Mouse (Mus musculus) lung, postnatal 0 days (tissue): ENCODE results near the gene Itpa.

Source experiments
- CTCF ChIP-seq: IDR thresholded peaks from 2 replicates; pipeline ENCODE4 v1.5.1; 2016; ENCODE audit warnings: antibody characterized with exemption, mild to moderate bottlenecking
- EP300 ChIP-seq: IDR thresholded peaks from 2 replicates; pipeline ENCODE4 v1.6.1; 2016; ENCODE audit warnings: antibody characterized with exemption, mild to moderate bottlenecking, control low read depth

DNA sequence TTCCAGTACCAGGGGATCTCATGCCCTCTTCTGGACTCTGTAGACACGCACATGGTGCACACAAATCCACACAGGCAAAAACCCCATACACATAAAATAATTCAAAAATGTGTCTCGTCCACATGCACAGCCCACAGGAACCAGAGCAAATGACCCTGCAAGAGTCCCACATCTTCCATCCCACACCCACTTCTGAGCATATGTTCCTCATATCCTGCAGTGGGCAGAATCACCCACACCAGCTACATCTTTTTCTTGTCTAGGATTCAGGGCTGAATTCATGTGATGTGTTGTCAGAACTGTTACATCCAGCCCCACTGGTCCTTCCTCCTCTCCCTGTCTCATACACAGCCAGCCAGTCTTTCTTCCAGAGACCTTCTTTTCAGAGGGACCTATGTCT is 14.1 kb upstream of the Itpa start:
- TF ChIP-seq CTCF (no peak), EP300 (no peak)
